Mouse (Mus musculus) megakaryocyte, embryonic 14.5 days (primary cell): ENCODE measurements around the gene Mfap1b. TPM values are rescaled to one million over a fixed set of nuclear protein-coding genes. Genes with fewer than 3 reads are reported as not detected.

ENCODE experiments used
- H3K27me3 ChIP-seq: replicated peaks from 2 replicates; pipeline ENCODE3; 2012; ENCODE audit warnings: inconsistent platforms
- H3K36me3 ChIP-seq: replicated peaks from 2 replicates; pipeline ENCODE3; 2012; ENCODE audit warnings: low read length, inconsistent platforms, mixed read lengths
- H3K4me1 ChIP-seq: 2 replicates; pipeline ENCODE4 v1.6.1; 2012; ENCODE audit warnings: inconsistent platforms
- H3K4me3 ChIP-seq: replicated peaks from 2 replicates; pipeline ENCODE3; 2012; ENCODE audit warnings: moderate library complexity, mild to moderate bottlenecking, inconsistent platforms
- H3K9me3 ChIP-seq: 2 replicates; pipeline ENCODE4 v1.6.1; 2012; ENCODE audit warnings: inconsistent platforms
- FLI1 ChIP-seq: IDR thresholded peaks from 2 replicates; pipeline ENCODE4 v1.6.1; 2012; ENCODE audit warnings: low read length, inconsistent platforms, mixed read lengths
- GATA1 ChIP-seq: IDR thresholded peaks from 3 replicates; pipeline ENCODE4 v1.6.1; 2012; ENCODE audit warnings: mixed read lengths, low read length, inconsistent platforms, borderline replicate concordance
- polyA plus RNA-seq: library from polyadenylated mRNA; stranded (reverse); fragments of >175 nt; gene quantifications from 2 replicates; pipeline ENCODE4 v1.2.3, GENCODE M21; 2012; ENCODE audit warnings: low replicate concordance; ENCODE audit not compliant: insufficient read depth

Mfap1b gene
- polyA plus RNA-seq, 1 experiment = 2.3 TPM

- Histone ChIP-seq H3K4me3 (no peak overlapping the region), H3K4me1 (peaks cover 28% of the 10 kb centered on the region), H3K9me3 (no peaks in the 10 kb centered on the region), H3K36me3 (peaks cover 32% of the 10 kb centered on the region), H3K27me3 (no peaks in the 10 kb centered on the region)
- TF ChIP-seq GATA1 (no peak), FLI1 (no peak)
Observed at GRCm38 (mm10) chr2:121460071-121460470, 13.8 kb downstream of the Mfap1b start.

- H3K9me3 ChIP-seq = no peaks in the 10 kb centered on the region
- peaks cover 53% of the 10 kb centered on the region for H3K4me1 ChIP-seq
- peaks cover 62% of the 10 kb centered on the region for H3K36me3 ChIP-seq
- TF ChIP-seq FLI1 (no peak), GATA1 (no peak)
- H3K27me3 ChIP-seq = no peaks in the 10 kb centered on the region
- peak within 1 kb of the TSS; percentile 94 for H3K4me3 ChIP-seq
Observed at GRCm38 (mm10) chr2:121456692-121457642, 16.9 kb downstream of the Mfap1b start, which contains the start of gene Serinc4. Gene Serinc4, minus strand, starts transcription at chr2:121456781.

- Histone ChIP-seq H3K9me3 (no peaks in the 10 kb centered on the region), H3K27me3 (no peaks in the 10 kb centered on the region), H3K36me3 (peaks cover 68% of the 10 kb centered on the region), H3K4me3 (peak overlapping the region; percentile 35), H3K4me1 (peaks cover 64% of the 10 kb centered on the region)
- TF ChIP-seq FLI1 (no peak), GATA1 (no peak)
Observed at GRCm38 (mm10) chr2:121455534-121455933, 18.3 kb downstream of the Mfap1b start.

GRCm38 (mm10) chr2:121453917-121454316 is 19.9 kb downstream of the Mfap1b start:
- peaks cover 68% of the 10 kb centered on the region for H3K4me1 ChIP-seq
- peaks cover 64% of the 10 kb centered on the region for H3K36me3 ChIP-seq
- H3K27me3 ChIP-seq = no peaks in the 10 kb centered on the region
- H3K9me3 ChIP-seq = no peaks in the 10 kb centered on the region
- peak overlapping the region; percentile 35 for H3K4me3 ChIP-seq
- TF ChIP-seq GATA1 (no peak), FLI1 (no peak)

DNA sequence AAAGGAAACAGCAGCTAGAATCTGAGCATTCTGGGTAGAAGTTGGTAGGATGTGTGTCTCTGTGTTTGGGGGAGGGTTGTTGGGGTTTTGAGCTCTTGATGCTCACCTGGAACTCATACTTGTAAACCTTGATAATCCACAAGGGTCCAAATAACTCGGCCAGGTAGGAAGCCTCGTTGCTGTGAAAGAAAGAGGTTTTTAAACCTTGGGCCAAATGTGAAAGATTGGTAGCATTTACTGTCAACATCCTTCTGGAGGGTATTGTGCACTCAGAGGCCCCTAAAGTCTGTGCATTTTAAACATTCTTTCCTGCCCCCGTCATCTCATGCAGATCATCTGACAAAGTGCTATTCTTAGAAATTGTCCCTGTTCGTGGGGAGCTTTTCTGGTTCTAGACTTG is 20.9 kb downstream of the Mfap1b start, which contains the start of gene Hypk:
TSS of gene Hypk (plus strand) at position 301 of the 400 bp plus-strand sequence.
- H3K4me1 ChIP-seq = peaks cover 64% of the 10 kb centered on the region
- TF ChIP-seq FLI1 (no peak), GATA1 (no peak)
- no peaks in the 10 kb centered on the region for H3K27me3 ChIP-seq
- H3K36me3 ChIP-seq = peaks cover 56% of the 10 kb centered on the region
- no peaks in the 10 kb centered on the region for H3K9me3 ChIP-seq
- H3K4me3 ChIP-seq = peak within 1 kb of the TSS; percentile 35

DNA sequence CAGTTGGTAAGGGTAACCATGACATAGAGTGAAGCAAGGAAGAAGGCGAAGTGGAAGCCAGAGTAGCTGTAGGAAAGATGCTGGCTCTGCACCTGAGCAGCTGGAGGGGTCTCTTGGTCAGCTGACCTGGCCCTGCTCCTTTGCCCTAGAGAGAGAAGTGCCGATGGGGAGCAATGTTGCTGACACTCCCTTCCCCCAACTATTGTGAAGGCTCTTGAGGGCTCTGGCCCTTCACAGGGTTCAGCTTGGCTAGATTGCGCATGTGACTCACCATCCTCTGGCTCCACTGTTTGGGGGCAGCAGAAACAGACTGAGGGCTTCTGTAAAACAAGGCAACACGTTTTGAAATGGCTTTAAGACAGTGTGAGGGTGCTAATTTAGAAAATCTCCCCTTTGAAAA is 21.5 kb downstream of the Mfap1b start:
- Histone ChIP-seq H3K36me3 (peaks cover 54% of the 10 kb centered on the region), H3K9me3 (no peaks in the 10 kb centered on the region), H3K27me3 (no peaks in the 10 kb centered on the region), H3K4me3 (peak overlapping the region; percentile 7), H3K4me1 (peaks cover 65% of the 10 kb centered on the region)
- TF ChIP-seq FLI1 (no peak), GATA1 (no peak)

- peak overlapping the region; percentile 95 for H3K4me3 ChIP-seq
- H3K9me3 ChIP-seq = no peaks in the 10 kb centered on the region
- peaks cover 44% of the 10 kb centered on the region for H3K36me3 ChIP-seq
- no peak for TF ChIP-seq FLI1
- TF ChIP-seq GATA1 = no peak
- H3K4me1 ChIP-seq = peaks cover 69% of the 10 kb centered on the region
- no peaks in the 10 kb centered on the region for H3K27me3 ChIP-seq
Observed at GRCm38 (mm10) chr2:121450093-121450492, 23.8 kb downstream of the Mfap1b start.

- H3K36me3 ChIP-seq = peaks cover 39% of the 10 kb centered on the region
- H3K9me3 ChIP-seq = no peaks in the 10 kb centered on the region
- peak overlapping the region; percentile 95 for H3K4me3 ChIP-seq
- TF ChIP-seq FLI1 = no peak
- H3K4me1 ChIP-seq = peaks cover 64% of the 10 kb centered on the region
- no peaks in the 10 kb centered on the region for H3K27me3 ChIP-seq
Observed at GRCm38 (mm10) chr2:121449545-121450011, 24.3 kb downstream of the Mfap1b start.

DNA sequence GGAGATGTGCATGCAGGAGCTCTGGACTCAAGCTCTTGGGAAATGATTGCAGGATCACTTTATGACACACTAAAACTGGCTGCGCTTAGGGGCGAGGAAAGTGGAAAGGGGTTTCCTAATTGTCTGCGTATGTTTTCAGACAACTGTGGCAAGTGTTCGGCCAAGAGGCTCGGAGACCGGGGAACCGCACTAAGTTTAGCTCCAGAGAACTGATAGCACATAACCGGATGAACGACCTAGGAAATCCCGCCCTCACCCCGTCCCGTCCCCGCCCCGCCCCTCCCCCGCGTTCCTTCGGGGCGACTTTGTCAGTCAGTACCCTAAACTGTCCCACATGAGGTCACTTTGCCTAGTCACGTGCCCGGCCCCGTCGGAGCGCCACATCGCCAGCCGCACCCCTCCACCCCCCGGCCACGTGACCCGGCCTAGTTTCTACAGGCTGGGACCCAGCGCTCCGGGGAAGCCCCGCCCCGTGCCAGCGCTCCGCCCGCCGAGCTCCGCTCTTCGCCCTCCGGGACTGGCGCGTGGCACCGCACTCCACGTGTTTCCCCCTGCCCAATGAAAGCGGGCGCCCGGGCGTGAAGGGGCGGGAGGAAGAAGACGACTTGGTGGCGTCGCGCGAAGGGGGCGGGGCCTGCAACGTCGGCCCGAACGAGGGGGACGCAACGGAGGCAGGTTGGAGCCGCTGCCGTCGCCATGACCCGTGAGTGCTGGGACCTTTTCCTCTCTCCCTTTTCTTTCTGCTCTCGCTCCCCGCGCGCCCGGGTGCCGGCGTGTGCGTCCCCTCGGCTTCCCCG is 24.9 kb downstream of the Mfap1b start, which contains the start of gene Serf2:
TSS of gene Serf2 (plus strand) at position 457 of the 797 bp plus-strand sequence.
- no peak for TF ChIP-seq FLI1
- TF ChIP-seq GATA1 = no peak
- Histone ChIP-seq H3K9me3 (no peaks in the 10 kb centered on the region), H3K27me3 (no peaks in the 10 kb centered on the region), H3K4me3 (peak within 1 kb of the TSS; percentile 95), H3K36me3 (peaks cover 34% of the 10 kb centered on the region), H3K4me1 (peaks cover 66% of the 10 kb centered on the region)
